ENCODE assay signal across 8 mouse cellular contexts in genomic region chr11:114672794-114673718, GRCm38 (mm10). TPM values are rescaled to one million over a fixed set of nuclear protein-coding genes. Genes with fewer than 3 reads are reported as not detected.
A peak's percentile ranks its signal among the peaks of the same experiment; 100 is the strongest.
DNase-seq lines count a peak whose midpoint lies in the region.

No protein-coding gene starts in this region.

- intact Hi-C loops in heart, postnatal 14 days (cut with DNase I) = loop anchor here (5.0 kb wide), 1 partner anchor 54 kb away; the partner anchor contains the start of gene Dnaic2
- intact Hi-C loops in left cerebral cortex, postnatal 25 days (cut with DNase I) = loop anchor here (5.0 kb wide), 2 partner anchors 44 to 239 kb away; no protein-coding TSS in a partner anchor
- intact Hi-C loops in gastrocnemius, postnatal 36 days (cut with DNase I) = loop anchor here (5.0 kb wide), 1 partner anchor 54 kb away; the partner anchor contains the start of gene Dnaic2

- peak; percentile 44 to 58 for DNase-seq in heart, postnatal 14 days
- no peak for DNase-seq in heart, adult 11 months
- DNase-seq in 416B (ENCODE audit: low read depth) = peak; percentile 69
- DNase-seq in MN1 (ENCODE audit: low spot score) = peak; percentile 56
- peak; percentile 59 for DNase-seq in embryo, embryonic 9.5 days (ENCODE audit: extremely low spot score)
- DNase-seq in left cerebral cortex, postnatal 25 days (ENCODE audit: low spot score in 2 of 2) = peak; percentile 40 to 47
- DNase-seq in retina, postnatal 1 day = peak; percentile 72
- DNase-seq in gastrocnemius, postnatal 36 days = no peak

RNA-seq across cellular contexts. Expression of gene Ttyh2, which starts 2.2 kb away (rescaled TPM):
- total RNA-seq in heart, postnatal 14 days (2021) = 10 to 100 TPM; 11.3 to 13.4 TPM
- total RNA-seq in left cerebral cortex, postnatal 25 days (2021) = 10 to 100 TPM; 18.6 to 21.4 TPM
- total RNA-seq in gastrocnemius, postnatal 36 days (2021) = 10 to 100 TPM; 16.0 to 19.4 TPM

RNA-seq across cellular contexts. Expression of gene Rpl38, which starts 4.7 kb away (rescaled TPM):
- 100 to 1,000 TPM; 606 to 649 TPM for total RNA-seq in heart, postnatal 14 days (2021)
- 100 to 1,000 TPM; 765 to 799 TPM for total RNA-seq in left cerebral cortex, postnatal 25 days (2021)
- 100 to 1,000 TPM; 432 to 556 TPM for total RNA-seq in gastrocnemius, postnatal 36 days (2021)

RNA-seq across cellular contexts. Expression of gene Dnaic2, which starts 54.2 kb away (rescaled TPM):
- total RNA-seq in heart, postnatal 14 days (2021) = under 1 TPM; 0.27 to 0.60 TPM
- total RNA-seq in left cerebral cortex, postnatal 25 days (2021) = 1 to 10 TPM in 1 of 2 experiments, under 1 TPM in 1; 0.62 to 1.4 TPM
- under 1 TPM; 0.07 to 0.33 TPM for total RNA-seq in gastrocnemius, postnatal 36 days (2021)

Comparison
In these comparisons a context has a peak if more than half of its experiments do, and no peak if none do; other contexts are left out.
1. DNase-seq: peak in heart, postnatal 14 days (2 of 2), 416B (single experiment), MN1 (single experiment), embryo, embryonic 9.5 days (single experiment), left cerebral cortex, postnatal 25 days (2 of 2) and retina, postnatal 1 day (single experiment); none in heart, adult 11 months (single experiment) and gastrocnemius, postnatal 36 days (0 of 2).